8 mouse cellular contexts compared by ENCODE assay signal in genomic region chr13:99513990-99514389, GRCm38 (mm10). TPM values are rescaled to one million over a fixed set of nuclear protein-coding genes. Genes with fewer than 3 reads are reported as not detected.
DNase-seq lines count a peak whose midpoint lies in the region; ATAC-seq and TF ChIP-seq lines count a peak whose summit lies in the region.

No protein-coding gene starts in this region.

- TF ChIP-seq POLR2A in heart, adult 2 months (IDR thresholded peaks at IDR 0.05; ENCODE audit: insufficient read depth, low read depth, low read length) = no peak

- intact Hi-C loops in heart, adult 2 months (cut with DNase I) = loop anchor here (1.0 to 5.0 kb wide), 3 partner anchors 102 to 323 kb away; no protein-coding TSS in a partner anchor
- intact Hi-C loops in heart, postnatal 25 days (cut with DNase I) = loop anchor here (2.0 to 5.0 kb wide), 2 partner anchors 139 to 323 kb away; no protein-coding TSS in a partner anchor

- no peak overlapping the region for H3K9ac ChIP-seq in heart, adult 2 months (ENCODE audit: low read depth, low read length)
- H3K9ac ChIP-seq in forebrain, embryonic 12.5 days = peak overlapping the region; percentile 91
- H3K9ac ChIP-seq in intestine, embryonic 16.5 days (ENCODE audit: low read depth, low read length) = 0 out of 2 replicates have a peak overlapping the region, but pooled peaks have one; percentile 29

- DNase-seq in heart, adult 2 months = peak; percentile 15 to 30
- DNase-seq in heart, postnatal 25 days (ENCODE audit: low spot score) = no peak
- peak; percentile 30 for DNase-seq in adrenal gland, postnatal 25 days
- peak; percentile 64 for DNase-seq in retina, embryonic 14.5 days (ENCODE audit: low spot score)
- DNase-seq in yolk sac, embryonic 10.5 days (ENCODE audit: low spot score) = no peak

- peaks cover 3% of the 10 kb centered on the region for H3K4me1 ChIP-seq in heart, adult 2 months (ENCODE audit: control insufficient read depth, insufficient read depth, low read length)
- H3K4me1 ChIP-seq in forebrain, embryonic 12.5 days = peaks cover 45% of the 10 kb centered on the region
- H3K4me1 ChIP-seq in intestine, embryonic 16.5 days (ENCODE audit: control insufficient read depth, insufficient read depth, low read length) = peaks cover 15% of the 10 kb centered on the region

- H3K27ac ChIP-seq in heart, adult 2 months = peak overlapping the region; percentile 64
- H3K27ac ChIP-seq in forebrain, embryonic 12.5 days = peak overlapping the region; percentile 99
- no peak overlapping the region for H3K27ac ChIP-seq in intestine, embryonic 16.5 days (ENCODE audit: low read length)

- H3K36me3 ChIP-seq in heart, adult 2 months (ENCODE audit: control insufficient read depth, insufficient read depth, low read length) = no peaks in the 10 kb centered on the region
- H3K36me3 ChIP-seq in forebrain, embryonic 12.5 days (replicated peaks) = peaks cover 11% of the 10 kb centered on the region; the same call in 1 of the 2 replicates
- H3K36me3 ChIP-seq in intestine, embryonic 16.5 days (ENCODE audit: control insufficient read depth, insufficient read depth, low read length) = no peaks in the 10 kb centered on the region

- TF ChIP-seq CTCF in heart, adult 2 months (IDR thresholded peaks at IDR 0.05) = no peak

- H3K27me3 ChIP-seq in heart, adult 2 months (ENCODE audit: control insufficient read depth, insufficient read depth, low read length) = no peaks in the 10 kb centered on the region
- no peaks in the 10 kb centered on the region for H3K27me3 ChIP-seq in forebrain, embryonic 12.5 days
- 0 out of 2 replicates have a peak, but pooled peaks cover 2% of the 10 kb centered on the region for H3K27me3 ChIP-seq in intestine, embryonic 16.5 days (replicated peaks; ENCODE audit: control insufficient read depth, insufficient read depth, low read length)

- no peak for TF ChIP-seq EP300 in heart, adult 2 months (IDR thresholded peaks at IDR 0.05; ENCODE audit: insufficient read depth, low read depth, low read length)

- 13% methylated on average over 10 of the region's 10 CpGs for WGBS in heart, adult 2 months
- 3% methylated on average over 10 of the region's 10 CpGs for WGBS in forebrain, embryonic 12.5 days
- WGBS in intestine, embryonic 16.5 days = 27% methylated on average over 10 of the region's 10 CpGs

- peak overlapping the region; percentile 66 for H3K4me3 ChIP-seq in heart, adult 2 months
- peak overlapping the region; percentile 91 for H3K4me3 ChIP-seq in forebrain, embryonic 12.5 days (replicated peaks)
- H3K4me3 ChIP-seq in intestine, embryonic 16.5 days (ENCODE audit: low read length) = peak overlapping the region; percentile 25

- no peaks in the 10 kb centered on the region for H3K9me3 ChIP-seq in forebrain, embryonic 12.5 days
- H3K9me3 ChIP-seq in intestine, embryonic 16.5 days (ENCODE audit: control insufficient read depth, low read length) = no peaks in the 10 kb centered on the region

- H3K4me2 ChIP-seq in forebrain, embryonic 12.5 days = peak overlapping the region; percentile 62
- peak overlapping the region; percentile 39 for H3K4me2 ChIP-seq in intestine, embryonic 16.5 days (ENCODE audit: low read depth, low read length)

- H3K79me2 ChIP-seq in heart, adult 2 months (replicated peaks; ENCODE audit: control insufficient read depth, insufficient read depth, low read length) = no peaks in the 10 kb centered on the region

- no peak for ATAC-seq in forebrain, embryonic 12.5 days (ENCODE audit: low FRiP score)
- no peak for ATAC-seq in intestine, embryonic 16.5 days
- ATAC-seq in activated CD4-positive, CD25-positive, alpha-beta regulatory T cell, adult 4 months = no peak

RNA-seq across cellular contexts. Expression of gene Map1b, which starts 2.4 kb away (rescaled TPM):
- total RNA-seq in heart, adult 2 months (2021) = 10 to 100 TPM; 10.2 to 14.6 TPM
- polyA plus RNA-seq in heart, adult 2 months (2012; rRNA removed) = 2.1 and 3.5 TPM in 2 replicates
- total RNA-seq in heart, postnatal 25 days (2021) = 10 to 100 TPM; 12.4 to 14.9 TPM
- 69.6 and 75.6 TPM in 2 replicates for total RNA-seq in adrenal gland, postnatal 25 days (2021)
- polyA plus RNA-seq in forebrain, embryonic 12.5 days (2016; fragmentation: Nextera tagmentation; extraction: Ambion mirVana) = 1,306 and 1,372 TPM in 2 replicates
- 81.4 and 91.4 TPM in 2 replicates for polyA plus RNA-seq in intestine, embryonic 16.5 days (2015; fragmentation: Nextera tagmentation; extraction: Ambion mirVana)
- under 1 TPM; 0.04 to 0.40 TPM for polyA plus RNA-seq in activated CD4-positive, CD25-positive, alpha-beta regulatory T cell, adult 4 months (2017; shearing (Covaris generic))

Comparison
In these comparisons a context has a peak if more than half of its experiments do, and no peak if none do; other contexts are left out.
1. DNase-seq: peak in heart, adult 2 months (2 of 2), adrenal gland, postnatal 25 days (single experiment) and retina, embryonic 14.5 days (single experiment); none in heart, postnatal 25 days (single experiment) and yolk sac, embryonic 10.5 days (single experiment).
2. H3K4me3 ChIP-seq: peak in every context shown above with its lines; median percentile 91 in forebrain, embryonic 12.5 days; 66 in heart, adult 2 months; 25 in intestine, embryonic 16.5 days.
3. RNA of gene Map1b, which starts 2.4 kb away (polyA plus RNA-seq): 1,306 to 1,372 TPM in forebrain, embryonic 12.5 days and 81.4 to 91.4 TPM in intestine, embryonic 16.5 days; 2.1 to 3.5 TPM in heart, adult 2 months and 0.04 to 0.40 TPM in activated CD4-positive, CD25-positive, alpha-beta regulatory T cell, adult 4 months; every median in the first group is over 10 times any median in the second.